9 mouse cellular contexts compared by ENCODE assay signal in the genomic region with DNA sequence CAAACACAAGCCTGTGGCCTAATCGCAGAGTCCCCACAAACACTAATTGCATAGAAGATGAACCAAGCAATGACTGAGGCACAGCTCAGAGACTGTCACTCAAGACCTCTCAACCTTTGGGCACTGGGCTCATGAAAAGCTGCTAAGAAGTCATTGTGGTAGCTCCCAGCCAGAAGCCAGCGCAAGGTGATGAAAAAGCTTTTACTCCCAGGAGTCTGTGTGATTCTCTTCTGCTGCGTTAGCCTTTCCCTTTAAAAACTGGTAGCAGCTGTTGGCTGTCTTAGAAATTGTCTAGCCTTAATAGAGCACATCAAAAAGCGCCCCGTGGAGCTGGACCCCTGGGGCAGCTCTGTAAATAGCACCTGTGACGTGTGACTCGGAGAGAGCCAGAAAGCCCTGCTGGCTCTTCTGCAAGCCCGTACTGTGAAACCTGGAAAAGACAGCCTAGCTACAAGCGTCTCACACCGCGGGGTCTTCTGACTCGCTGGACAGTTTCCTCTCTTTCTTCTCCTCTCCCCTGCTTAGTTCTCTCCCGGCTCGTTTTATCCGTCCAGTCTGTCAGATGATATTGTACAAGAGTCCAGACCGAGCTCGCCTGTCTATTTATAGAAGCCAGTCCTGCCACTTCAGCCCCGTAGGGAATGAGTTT. TPM values are rescaled to one million over a fixed set of nuclear protein-coding genes. Genes with fewer than 3 reads are reported as not detected.
DNase-seq lines count a peak whose midpoint lies in the region; ATAC-seq and TF ChIP-seq lines count a peak whose summit lies in the region.
"Had no signal": no experiment of that assay in that cellular context is flagged by ENCODE, and none has a peak within 500 bp of the region (broad histone marks: within the 10 kb centered on the region; RNA-seq: fewer than 3 reads in every experiment).

No protein-coding gene starts in this region.

- 10% methylated on average over 18 of the region's 18 CpGs for WGBS in heart, embryonic 10.5 days
- 11% methylated on average over 18 of the region's 18 CpGs for WGBS in kidney, postnatal 0 days
- 22% methylated on average over 18 of the region's 18 CpGs for WGBS in midbrain, embryonic 10.5 days

- peak overlapping the region; percentile 52 for H3K4me2 ChIP-seq in kidney, postnatal 0 days (ENCODE audit: low read length)

- H3K9ac ChIP-seq in kidney, postnatal 0 days (ENCODE audit: low read depth, low read length), result no peak overlapping the region

- no peaks in the 10 kb centered on the region for H3K27me3 ChIP-seq in heart, embryonic 10.5 days (ENCODE audit: insufficient read depth, poor library complexity, severe bottlenecking)
- H3K27me3 ChIP-seq in kidney, postnatal 0 days (ENCODE audit: insufficient read depth, low read length), result no peaks in the 10 kb centered on the region
- H3K27me3 ChIP-seq in midbrain, embryonic 10.5 days (ENCODE audit: low read depth, poor library complexity, severe bottlenecking), result peaks cover 9% of the 10 kb centered on the region

- H3K27ac ChIP-seq in heart, embryonic 10.5 days, result peak overlapping the region; percentile 83
- no peak overlapping the region for H3K27ac ChIP-seq in kidney, postnatal 0 days
- H3K27ac ChIP-seq in midbrain, embryonic 10.5 days (replicated peaks), result no peak overlapping the region

- TF ChIP-seq CTCF in kidney, postnatal 0 days (IDR thresholded peaks at IDR 0.05; ENCODE audit: low read depth), result no peak

- 0 out of 2 replicates have a peak, but pooled peaks have one; percentile 21 for ATAC-seq in kidney, postnatal 0 days (replicated peaks; ENCODE audit: low FRiP score, low read depth)
- ATAC-seq in CD4-positive, CD25-positive, alpha-beta regulatory T cell, adult 4 months, result no peak

- peak; percentile 7 to 20 for DNase-seq in layer of hippocampus, postnatal 10 days (ENCODE audit: low spot score in 2 of 2)
- no peak for DNase-seq in layer of hippocampus, adult 11-12 months (ENCODE audit: low spot score)
- DNase-seq in embryo, embryonic 11.5 days (ENCODE audit: low read depth, low spot score), result peak; percentile 26
- peak; percentile 87 for DNase-seq in heart, embryonic 10.5 days (ENCODE audit: low spot score)
- DNase-seq in kidney, postnatal 0 days (ENCODE audit: low spot score), result peak; percentile 44
- peak; percentile 27 for DNase-seq in midbrain, embryonic 10.5 days (ENCODE audit: low spot score)
- DNase-seq in urinary bladder, adult 18-20 months (ENCODE audit: low spot score in 2 of 2), result no peak

- H3K4me1 ChIP-seq in heart, embryonic 10.5 days, result peaks cover 18% of the 10 kb centered on the region
- H3K4me1 ChIP-seq in kidney, postnatal 0 days (replicated peaks; ENCODE audit: insufficient read depth, low read length), result no peaks in the 10 kb centered on the region
- H3K4me1 ChIP-seq in midbrain, embryonic 10.5 days, result peaks cover 8% of the 10 kb centered on the region

- no peaks in the 10 kb centered on the region for H3K9me3 ChIP-seq in heart, embryonic 10.5 days
- no peaks in the 10 kb centered on the region for H3K9me3 ChIP-seq in kidney, postnatal 0 days (replicated peaks; ENCODE audit: low read length)
- H3K9me3 ChIP-seq in midbrain, embryonic 10.5 days (replicated peaks), result no peaks in the 10 kb centered on the region
- H3K9me3 ChIP-seq: G1E had no signal

- H3K4me3 ChIP-seq in heart, embryonic 10.5 days, result peak overlapping the region; percentile 57
- peak overlapping the region; percentile 13; the same call in 1 of the 2 replicates for H3K4me3 ChIP-seq in kidney, postnatal 0 days (replicated peaks; ENCODE audit: low read depth, low read length)
- peak overlapping the region; percentile 20 for H3K4me3 ChIP-seq in midbrain, embryonic 10.5 days

- no peaks in the 10 kb centered on the region for H3K36me3 ChIP-seq in heart, embryonic 10.5 days
- H3K36me3 ChIP-seq in kidney, postnatal 0 days (ENCODE audit: insufficient read depth, low read length), result no peaks in the 10 kb centered on the region
- H3K36me3 ChIP-seq in midbrain, embryonic 10.5 days, result no peaks in the 10 kb centered on the region
- H3K36me3 ChIP-seq: G1E had no signal

RNA-seq across cellular contexts. Expression of a gene that starts 9.4 kb away (rescaled TPM):
- 100 to 1,000 TPM; 293 to 314 TPM for total RNA-seq in layer of hippocampus, postnatal 10 days (2021)
- 392 and 514 TPM in 2 replicates for polyA plus RNA-seq in heart, embryonic 10.5 days (2016; fragmentation: Nextera tagmentation; extraction: Ambion mirVana)
- 356 and 371 TPM in 2 replicates for polyA plus RNA-seq in kidney, postnatal 0 days (2015; fragmentation: Nextera tagmentation; extraction: Ambion mirVana)
- 427 and 470 TPM in 2 replicates for polyA plus RNA-seq in midbrain, embryonic 10.5 days (2016; fragmentation: Nextera tagmentation; extraction: Ambion mirVana)
- 100 to 1,000 TPM; 188 to 255 TPM for polyA plus RNA-seq in CD4-positive, CD25-positive, alpha-beta regulatory T cell, adult 4 months (2017; shearing (Covaris generic))

Comparison
In these comparisons a context has a peak if more than half of its experiments do, and no peak if none do; other contexts are left out.
1. DNase-seq: peak in layer of hippocampus, postnatal 10 days (2 of 2), embryo, embryonic 11.5 days (single experiment), heart, embryonic 10.5 days (single experiment), kidney, postnatal 0 days (single experiment) and midbrain, embryonic 10.5 days (single experiment); none in layer of hippocampus, adult 11-12 months (single experiment) and urinary bladder, adult 18-20 months (0 of 2).
2. Peak in every context shown above with its lines, with median percentiles within 50 percentile points of each other: H3K4me3 ChIP-seq.